Mouse (Mus musculus) CD4-positive helper T cell, adult 2 months (primary cell): ENCODE data around the gene Rarg.
"Not testable (repeated sequence)": the region's sequence is repeated elsewhere in the genome, so short reads cannot be mapped to it uniquely, and the experiment has no call there.

Experiments used
- DNase-seq: peaks from one replicate; pipeline ENCODE4 v3.0.0-alpha.2; 2012; ENCODE audit warnings: low read depth, missing footprints, low spot score

The Rarg gene

DNA sequence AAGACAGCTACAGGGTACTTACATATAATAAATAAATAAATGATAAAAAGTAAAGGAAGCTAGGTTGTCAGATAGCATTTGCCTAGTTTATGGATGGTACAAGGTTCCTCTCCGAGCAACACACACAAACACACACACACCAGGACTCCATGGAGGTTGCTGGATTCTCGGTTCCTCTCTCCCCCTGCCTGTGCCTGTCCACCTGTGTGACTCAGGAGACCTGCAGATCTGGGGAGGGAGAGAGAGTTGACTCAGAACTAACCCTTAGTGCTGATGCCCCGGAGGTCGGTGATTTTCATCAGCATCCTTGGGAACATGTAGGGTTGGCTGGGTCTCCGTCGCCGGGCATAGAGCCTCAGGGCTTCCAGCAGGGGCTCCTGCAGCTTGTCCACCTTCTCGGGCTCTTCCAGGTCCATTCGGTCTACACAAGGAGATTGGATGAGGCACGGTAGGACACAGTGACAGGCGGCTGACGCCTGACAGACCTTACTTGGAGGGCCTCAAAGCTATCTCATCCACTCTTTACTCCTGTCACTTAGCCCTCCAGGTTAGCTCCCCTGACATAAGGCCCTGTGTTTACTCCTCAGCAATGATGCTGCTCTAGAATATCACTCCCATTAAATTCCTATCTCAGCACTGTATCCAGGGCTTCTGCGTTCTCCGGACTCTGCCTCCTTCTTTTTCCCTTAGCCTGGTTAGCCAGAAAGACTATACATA, 18.6 kb downstream of the Rarg start:
- DNase-seq: no peak

DNA sequence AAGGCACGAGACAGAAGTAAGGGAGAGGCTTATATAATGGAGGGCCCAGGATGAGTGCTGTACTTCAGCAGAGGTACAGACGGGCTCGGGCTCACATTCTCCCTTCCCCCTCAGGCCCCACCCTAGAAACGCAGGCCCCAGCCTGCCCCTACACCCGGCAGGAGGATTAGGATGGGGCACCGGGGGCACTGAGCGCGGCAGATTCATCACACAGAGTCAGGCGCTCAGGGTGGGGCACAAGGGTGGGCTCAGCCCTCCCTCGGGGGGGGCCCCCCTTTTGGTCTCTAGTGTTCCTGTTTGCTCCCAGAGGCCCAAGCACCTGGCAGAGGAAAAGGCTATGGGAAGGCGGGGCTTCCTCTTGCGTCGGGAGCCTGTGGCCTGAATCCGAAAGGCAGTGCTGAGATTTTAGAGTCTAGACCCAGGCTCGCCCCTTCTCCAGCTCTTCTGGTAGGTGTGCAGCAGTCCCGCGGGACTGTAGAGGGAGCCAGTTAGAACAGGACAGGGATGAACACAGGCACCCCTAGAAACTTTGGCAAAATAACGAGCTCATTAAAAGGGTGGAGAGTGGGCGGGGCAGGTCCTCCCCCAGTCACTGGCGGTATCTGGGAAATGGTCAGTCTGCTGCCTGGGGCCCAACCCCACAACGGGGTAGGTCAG, 21.8 kb downstream of the Rarg start:
- peak; percentile 37 for DNase-seq

DNA sequence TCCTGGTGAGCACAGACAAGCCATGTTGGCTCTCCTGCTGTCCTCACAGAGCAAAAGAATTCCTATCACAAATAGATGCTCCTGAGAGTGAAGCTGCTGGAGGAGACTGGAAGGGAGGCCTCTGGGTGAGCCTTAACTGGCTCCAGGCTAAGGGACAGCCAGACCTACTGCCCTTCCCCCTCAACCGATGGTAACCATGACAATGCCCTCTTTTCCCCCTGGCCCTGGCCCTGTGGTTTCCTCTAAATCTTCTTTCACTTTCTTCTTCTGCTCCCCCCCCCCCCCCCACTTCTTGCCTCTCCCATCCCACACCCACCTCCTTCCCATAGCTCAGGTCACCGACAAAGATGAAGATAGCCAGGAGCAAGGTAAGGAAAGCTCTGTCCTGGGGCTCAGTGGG, 23.4 kb downstream of the Rarg start:
- peak; percentile 64 for DNase-seq

DNA sequence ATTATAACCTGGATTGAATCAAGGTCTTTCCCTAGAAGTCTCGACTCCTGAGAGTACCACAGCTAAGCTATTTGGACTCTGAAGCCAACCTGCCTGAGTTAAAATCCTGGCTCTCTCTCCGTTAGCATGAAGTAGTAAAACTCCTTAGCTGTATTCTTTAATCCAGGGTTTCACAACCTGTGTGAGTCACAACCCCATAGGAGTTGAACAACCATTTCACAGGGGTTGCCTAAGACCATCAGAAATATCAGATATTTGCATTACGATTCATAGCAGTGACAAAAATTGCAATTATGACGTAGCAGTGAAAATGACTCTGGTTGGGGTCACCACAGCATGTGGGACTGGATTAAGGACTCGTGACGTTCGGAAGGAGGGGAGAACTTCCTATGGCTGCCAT, 24.6 kb downstream of the Rarg start:
- no peak for DNase-seq

DNA sequence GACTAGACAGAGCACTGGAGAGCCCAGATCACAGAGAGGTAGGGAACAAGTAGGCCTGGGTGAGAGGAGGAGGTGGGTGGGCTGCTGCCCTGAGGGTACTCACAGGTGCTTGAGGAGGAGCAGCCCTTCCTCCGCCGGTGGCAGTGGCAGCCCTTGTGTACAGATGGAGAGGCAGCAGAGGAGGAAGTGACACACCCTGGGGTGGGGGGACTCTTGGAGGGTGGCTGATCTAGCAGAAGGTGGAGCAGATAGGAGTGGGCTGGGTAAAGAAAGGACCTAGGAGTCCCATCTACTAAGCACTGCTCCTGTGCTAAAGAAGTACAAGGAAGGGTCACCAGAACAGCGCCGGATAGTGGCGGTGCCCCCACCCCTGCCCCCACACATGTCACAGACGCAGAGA, 25.6 kb downstream of the Rarg start, which contains the start of gene Itgb7:
TSS of gene Itgb7 (minus strand) at position 197 of the 400 bp plus-strand sequence.
- peak; percentile 70 for DNase-seq

DNA sequence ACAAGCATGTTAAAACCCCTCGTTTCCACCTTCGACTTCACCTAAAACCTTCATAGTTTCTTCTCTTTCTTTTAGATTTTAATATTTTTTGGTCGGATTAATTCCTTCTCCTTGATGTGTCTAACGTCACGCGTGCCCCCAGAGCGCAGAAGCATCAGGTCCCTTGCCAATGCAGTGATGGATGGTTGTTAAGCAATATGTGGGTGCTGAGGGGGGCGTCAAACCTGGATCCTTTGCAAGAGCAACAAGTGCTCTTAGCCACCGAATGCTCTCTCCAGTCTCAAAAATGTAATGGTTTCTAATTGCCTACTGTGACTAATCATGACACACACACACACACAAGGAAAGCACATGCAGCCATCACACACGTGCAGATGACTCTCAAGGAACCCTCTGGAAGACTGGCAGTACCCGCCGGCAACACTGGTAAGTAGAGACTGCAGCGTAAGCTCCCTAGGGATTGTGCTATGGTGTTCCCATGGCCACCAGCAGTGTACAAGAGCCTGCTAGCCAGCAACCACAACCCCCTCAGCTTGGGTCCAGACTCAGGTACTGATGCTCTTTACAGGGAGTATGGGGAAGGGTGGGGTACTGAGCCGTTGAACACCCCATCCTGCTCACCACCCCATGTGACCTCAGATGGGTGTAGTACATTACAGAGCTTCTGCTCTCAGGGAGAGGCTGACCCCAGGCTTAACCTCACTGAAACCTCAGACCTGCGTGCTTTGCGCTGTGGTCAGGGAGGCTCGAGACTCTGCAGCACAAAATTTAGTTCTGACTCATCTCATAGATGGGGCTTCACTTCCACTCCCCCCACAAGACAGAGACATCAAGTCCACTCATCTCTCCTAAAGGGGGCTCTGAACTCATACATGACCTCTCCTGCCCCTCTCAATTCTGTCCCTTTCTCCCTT, 26.7 kb downstream of the Rarg start:
- peak; percentile 77 for DNase-seq

DNA sequence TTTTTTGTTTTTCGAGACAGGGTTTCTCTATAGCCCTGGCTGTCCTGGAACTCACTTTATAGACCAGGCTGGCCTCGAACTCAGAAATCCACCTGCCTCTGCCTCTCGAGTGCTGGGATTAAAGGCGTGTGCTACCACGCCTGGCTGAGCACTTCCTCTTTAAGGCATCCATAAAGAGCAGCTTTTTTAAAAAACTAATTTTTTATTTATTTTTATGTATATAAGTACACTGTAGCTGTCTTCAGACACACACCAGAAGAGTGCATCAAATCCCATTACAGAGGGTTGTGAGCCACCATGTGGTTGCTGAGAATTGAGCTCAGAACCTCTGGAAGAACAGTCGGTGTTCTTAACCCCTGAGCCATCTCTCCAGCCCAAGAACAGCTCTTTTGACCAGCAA, 31.7 kb downstream of the Rarg start:
- not testable (repeated sequence) for DNase-seq

DNA sequence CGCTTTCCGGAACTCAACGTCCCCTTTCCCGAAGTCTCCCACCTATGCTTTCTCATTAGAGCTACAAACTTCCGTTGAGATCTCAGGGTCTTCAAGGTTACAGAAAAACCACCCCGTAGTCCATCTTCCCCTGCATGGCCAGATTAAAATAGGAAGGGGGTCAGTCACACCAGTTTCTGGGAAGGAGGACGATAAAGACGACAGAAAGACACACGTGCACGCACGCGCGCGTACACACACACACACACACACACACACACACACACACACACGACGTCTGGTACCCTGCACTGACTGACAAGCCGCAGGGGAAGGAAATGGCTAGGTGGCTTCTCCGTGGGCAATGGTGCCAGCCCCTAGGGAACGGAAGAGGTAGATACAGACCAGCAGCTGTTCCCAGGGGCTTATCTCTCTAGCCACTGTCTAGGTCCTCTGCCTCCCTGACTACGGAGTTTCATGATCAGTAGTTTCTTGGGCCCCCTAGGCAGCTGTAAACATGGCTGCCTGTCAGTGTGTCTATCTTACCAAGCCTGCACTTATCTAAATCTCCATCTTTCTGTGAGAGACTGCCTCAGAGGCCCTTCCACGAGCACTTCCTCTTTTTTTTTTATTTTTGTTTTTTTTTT, 32.2 kb downstream of the Rarg start:
- peak; percentile 90 for DNase-seq

DNA sequence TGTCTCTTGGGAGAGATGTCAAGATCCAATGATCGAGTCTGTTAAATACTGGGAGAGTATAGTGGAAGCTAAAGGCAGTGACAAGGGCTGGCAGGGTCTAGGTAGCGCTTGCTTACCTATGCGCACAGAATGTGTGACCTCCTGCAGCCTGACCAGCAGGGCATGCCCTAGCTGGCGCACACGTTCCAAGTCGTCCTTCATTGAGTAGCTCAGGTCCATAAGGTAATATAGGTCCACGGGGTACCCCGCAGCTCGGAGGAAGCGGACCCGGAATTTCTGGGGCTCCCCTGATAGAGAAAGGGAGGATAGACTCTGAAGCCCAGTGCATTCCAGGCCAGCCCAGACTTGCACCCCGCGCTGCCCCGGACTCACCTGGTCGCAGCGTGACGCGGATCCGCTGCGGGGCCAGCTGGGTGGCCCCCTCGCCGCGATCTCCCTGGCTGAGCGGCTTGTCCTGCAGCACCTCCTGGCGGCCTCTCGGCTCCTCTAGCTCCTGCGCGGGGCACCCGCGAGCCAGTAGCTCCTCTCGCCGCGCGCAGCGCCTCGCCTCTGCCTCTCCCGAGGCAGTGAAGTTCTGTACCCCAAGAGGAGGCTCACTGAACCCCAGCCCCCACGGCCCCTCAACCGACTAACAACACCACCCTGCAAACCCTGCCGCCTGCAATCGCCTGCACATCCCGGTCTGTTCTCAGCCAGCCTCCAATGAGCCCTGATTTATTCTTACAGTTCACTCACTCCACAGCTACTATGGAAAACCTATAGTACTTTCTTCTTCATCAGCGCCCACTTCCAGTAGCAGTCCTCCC, 32.9 kb downstream of the Rarg start:
- DNase-seq: peak; percentile 80

DNA sequence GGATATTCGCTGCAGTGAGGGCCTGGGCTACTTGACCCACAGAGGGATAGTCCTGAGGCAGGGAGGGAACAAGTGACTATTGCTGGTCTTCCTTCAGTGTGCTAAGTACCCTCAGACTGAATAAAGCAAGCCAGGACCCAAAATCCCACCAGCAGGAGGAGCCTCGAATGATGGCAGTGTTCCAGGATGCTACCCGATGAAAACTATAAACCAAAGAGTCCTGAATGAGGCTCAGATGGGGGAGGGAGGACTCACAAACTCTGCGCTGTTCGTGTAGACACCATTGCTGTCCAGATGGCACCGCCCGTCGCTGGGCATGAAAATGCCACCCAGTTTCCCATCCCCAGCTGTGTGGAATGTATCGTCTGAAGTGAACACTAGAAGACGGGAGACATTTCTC, 34.9 kb downstream of the Rarg start:
- DNase-seq: no peak

DNA sequence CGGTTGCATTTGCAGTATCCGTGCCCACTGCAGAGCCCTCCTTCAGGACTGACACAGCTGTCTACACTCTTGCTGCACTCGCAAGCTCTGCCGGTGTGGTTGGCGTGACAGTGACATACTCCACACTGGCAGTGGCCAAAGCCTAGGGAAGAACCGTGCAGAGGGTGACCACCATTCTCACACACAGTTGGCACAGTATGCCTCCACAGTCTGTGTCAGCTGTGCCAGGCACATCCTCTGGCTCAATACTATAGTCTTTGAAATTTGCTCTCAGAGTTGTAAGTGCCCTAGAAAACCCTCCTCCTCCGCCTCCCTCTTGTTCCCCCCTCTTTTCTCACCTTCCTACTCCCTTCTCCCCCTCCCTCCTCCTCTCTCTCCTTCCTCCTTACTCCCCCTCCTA, 40.0 kb downstream of the Rarg start:
- DNase-seq: no peak

DNA sequence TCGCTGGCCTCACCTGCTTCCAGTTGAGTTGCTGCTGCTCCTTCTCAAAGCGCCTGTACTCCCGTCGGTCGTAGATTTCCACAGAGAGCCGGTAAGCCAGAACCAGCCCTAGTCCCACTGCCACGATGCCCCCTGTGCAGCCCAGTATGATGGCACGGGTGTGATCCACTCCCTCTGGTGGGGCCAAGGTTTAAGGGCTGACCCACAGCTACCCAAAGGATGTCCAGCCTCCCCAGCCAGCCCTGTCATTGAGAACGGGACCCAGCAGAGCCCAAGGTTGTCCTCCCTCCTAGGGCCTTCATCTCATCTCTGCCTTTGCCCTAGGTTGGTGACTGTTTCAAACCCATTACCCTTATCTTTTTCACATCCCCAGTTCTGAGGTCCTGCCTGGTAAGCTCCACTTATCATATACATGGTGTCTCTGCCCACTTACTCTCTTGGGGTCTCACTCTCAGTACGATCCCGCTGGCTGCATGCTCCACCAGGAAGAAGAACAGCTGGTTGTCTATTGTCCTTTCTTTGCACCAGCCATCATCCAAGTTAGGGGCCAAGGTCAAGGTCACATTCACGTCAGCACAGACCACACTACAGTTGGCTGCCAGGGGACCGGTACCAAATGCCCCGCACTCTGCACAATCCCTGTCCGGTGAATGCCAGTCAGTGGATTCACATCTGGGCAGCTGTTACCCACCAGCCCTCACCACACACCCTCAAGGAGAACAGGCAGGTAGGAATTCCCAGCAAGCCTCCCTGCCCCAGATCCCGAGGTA, 40.7 kb downstream of the Rarg start:
- no peak for DNase-seq

DNA sequence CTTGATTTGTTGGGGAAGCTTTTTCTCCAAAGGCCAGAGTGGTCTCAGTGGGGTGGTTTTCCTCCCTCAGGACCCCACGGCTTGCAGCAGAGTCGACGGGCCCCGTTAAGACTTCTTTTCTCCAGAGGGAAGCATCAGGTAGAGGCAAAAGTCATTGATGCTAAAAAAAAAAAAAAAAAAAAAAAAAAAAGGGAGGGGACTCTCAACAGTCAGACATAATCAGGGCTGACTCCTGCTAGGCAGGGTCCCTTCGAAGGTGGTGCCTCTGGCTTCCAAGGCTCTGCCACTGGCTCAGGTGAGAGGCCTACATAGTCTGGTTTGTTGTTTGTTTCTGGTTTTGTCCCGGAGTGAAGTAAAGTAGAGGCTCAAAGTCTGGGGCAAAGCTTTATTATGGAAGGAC, 41.7 kb downstream of the Rarg start:
- no peak for DNase-seq

DNA sequence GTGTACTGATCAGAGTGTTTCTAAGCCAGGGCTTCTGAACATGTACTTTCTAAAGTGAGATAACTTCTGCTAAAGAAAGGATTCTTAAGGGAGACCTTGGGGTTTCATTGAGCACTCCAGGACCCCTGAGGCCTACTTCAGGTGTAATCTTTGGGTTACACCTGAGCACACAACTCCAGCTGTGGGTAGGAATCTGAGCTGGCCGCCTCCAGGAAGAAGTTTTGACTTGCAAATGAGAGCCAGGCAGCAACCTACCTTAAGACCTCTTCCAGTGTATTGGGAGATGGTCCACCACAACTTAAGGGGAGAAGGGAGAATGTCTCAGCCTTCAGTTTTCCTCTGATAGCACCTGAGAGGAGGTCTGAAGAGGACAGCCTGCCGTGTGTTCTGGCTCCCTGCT, 43.2 kb downstream of the Rarg start:
- no peak for DNase-seq

DNA sequence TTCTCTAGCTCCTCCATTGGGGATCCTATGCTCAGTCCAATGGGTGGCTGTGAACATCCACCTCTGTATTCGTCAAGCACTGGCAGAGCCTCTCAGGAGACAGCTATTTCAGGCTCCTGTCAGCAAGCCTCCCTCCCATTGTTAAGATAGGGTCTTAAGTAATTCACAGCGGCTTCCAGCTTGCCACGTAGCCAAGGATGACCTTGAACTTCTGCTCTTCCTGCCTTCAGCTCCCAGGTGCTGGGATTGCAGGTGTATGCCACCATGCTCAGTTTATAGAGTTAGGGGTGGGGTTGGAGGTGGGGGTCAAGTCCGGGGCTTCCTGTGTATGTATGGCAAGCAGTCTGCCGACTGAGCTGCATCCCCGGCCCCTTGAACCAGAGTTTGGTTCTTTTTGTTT, 45.4 kb downstream of the Rarg start:
- no peak for DNase-seq

DNA sequence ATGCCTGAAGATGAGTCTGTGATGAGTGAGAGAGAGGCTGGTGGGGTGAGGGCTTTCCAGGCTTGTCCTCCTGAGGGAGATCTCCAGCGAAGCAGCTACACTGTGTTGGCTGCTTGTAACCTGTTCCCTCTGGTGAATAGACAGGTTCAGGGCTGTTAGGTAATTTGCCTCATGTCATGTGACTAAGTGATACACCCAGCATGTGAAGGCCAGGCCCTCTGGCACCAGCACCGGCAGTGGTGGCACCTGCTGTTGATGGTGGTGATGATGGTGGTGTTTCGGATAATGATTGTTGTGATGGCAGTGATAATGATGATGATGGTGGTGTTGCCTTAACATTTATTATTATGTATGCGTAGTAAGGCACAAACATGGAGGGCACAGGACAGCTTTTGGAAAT, 46.5 kb downstream of the Rarg start:
- no peak for DNase-seq

DNA sequence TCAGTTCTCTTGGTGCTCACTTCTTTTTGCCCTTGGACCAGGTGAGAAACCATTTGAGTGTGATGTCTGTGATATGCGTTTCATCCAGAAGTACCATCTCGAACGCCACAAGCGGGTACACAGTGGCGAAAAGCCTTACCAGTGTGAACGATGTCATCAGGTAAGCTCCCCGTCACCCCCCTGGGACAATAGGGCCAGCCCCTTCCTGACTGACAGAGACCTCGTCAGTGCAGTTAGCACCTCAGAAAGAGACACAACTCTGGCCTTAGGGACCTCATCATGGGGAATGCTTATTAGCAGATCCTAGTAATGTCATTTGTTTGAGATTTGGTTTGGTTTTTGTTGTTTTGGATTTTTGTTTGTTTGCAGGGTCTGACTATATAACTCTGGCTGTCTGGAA, 48.2 kb downstream of the Rarg start:
- no peak for DNase-seq

DNA sequence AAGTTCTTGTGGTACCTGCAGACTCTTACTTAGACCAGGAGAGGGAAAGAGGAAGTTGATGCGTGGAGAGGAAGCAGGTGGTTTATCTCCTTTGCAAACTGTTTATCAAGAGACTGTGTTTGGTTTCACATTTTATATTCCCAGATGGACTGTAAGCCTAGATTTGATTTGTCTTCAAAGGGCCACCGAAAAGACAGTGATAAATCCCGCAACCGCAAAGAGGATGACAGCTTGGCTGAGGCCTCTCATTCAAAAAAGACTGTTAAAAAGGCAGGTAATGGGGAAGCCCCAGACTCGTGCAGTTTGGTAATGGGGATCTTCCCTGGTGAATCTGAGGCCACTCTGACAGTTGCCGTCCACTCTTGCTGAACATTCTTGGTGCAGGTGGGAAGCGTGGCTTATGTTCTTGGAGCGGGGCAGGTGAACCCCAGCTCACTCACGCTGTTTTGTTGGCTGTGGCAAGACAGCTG, 49.2 kb downstream of the Rarg start:
- peak; percentile 55 for DNase-seq

DNA sequence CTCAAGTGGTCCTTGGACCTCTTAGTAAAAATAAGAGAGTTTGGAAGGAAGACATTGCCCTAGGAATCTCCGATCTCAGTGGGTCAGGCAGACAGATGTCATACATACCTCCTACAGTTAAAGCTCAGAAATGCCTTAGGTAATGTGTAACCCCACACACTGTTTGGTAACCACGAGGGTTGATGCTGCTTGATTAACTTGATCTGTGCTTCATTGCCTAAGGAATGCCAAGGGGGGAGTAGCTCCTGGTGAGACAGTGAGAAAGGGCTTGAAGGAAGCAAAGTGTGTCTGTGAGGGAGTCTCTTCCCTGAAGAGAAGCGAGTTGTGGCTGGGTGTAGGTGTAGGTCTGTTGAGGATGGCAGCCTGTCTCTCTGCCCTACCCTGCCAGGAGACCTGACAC, 50.0 kb downstream of the Rarg start:
- DNase-seq: no peak

DNA sequence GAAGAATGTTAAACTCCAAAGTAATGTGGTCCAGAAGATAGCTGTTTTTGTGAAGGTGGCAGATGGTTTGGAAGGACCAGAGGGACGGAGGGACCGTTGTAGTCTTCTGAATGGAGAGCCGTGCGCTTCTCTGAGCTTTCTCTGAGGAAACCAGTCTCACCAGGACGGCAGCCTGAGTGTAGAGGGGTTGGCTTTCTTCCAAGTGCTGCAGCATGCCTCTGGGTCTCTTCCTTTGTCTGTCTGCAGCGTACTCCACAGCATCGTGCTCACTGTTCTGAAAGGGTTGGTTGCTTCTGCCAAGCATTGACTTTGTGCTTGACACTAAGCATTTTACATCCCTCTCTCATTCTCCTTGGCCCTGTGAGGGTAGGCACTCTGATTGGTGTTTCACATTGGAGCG, 51.5 kb downstream of the Rarg start:
- peak; percentile 54 for DNase-seq
